Mouse (Mus musculus): ENCODE measurements around the gene Rhbdl2.
A peak's percentile ranks its signal among the peaks of the same experiment; 100 is the strongest.

Rhbdl2 gene

GRCm38 (mm10) chr4:123787191-123787985 is at the start of gene Rhbdl2:
Gene Rhbdl2, plus strand, starts transcription at chr4:123787874.
- DNase-seq (ENCODE audit: low spot score): no peak

GRCm38 (mm10) chr4:123738708-123739107 is 49.0 kb upstream of the Rhbdl2 start:
- no peak for DNase-seq (ENCODE audit: low spot score)

GRCm38 (mm10) chr4:123742891-123743290 is 44.8 kb upstream of the Rhbdl2 start:
- DNase-seq (ENCODE audit: low spot score): no peak

GRCm38 (mm10) chr4:123745221-123745775 is 42.4 kb upstream of the Rhbdl2 start:
- no peak for DNase-seq (ENCODE audit: low spot score)

GRCm38 (mm10) chr4:123748726-123749415 is 38.8 kb upstream of the Rhbdl2 start:
- DNase-seq (ENCODE audit: low spot score): no peak

GRCm38 (mm10) chr4:123749484-123750130 is 38.1 kb upstream of the Rhbdl2 start:
- no peak for DNase-seq (ENCODE audit: low spot score)

GRCm38 (mm10) chr4:123750152-123750651 is 37.5 kb upstream of the Rhbdl2 start, which contains the start of gene Akirin1:
Gene Akirin1, minus strand, starts transcription at chr4:123750345.
- DNase-seq (ENCODE audit: low spot score): peak; percentile 81

- no peak for DNase-seq (ENCODE audit: low spot score)
These were observed 36.9 kb upstream of the Rhbdl2 start for GRCm38 (mm10) chr4:123750707-123751312.

GRCm38 (mm10) chr4:123758306-123758705 is 29.4 kb upstream of the Rhbdl2 start:
- no peak for DNase-seq (ENCODE audit: low spot score)

GRCm38 (mm10) chr4:123765071-123765470 is 22.6 kb upstream of the Rhbdl2 start:
- DNase-seq (ENCODE audit: low spot score): no peak

GRCm38 (mm10) chr4:123767807-123768206 is 19.9 kb upstream of the Rhbdl2 start:
- no peak for DNase-seq (ENCODE audit: low spot score)

GRCm38 (mm10) chr4:123768234-123768633 is 19.4 kb upstream of the Rhbdl2 start:
- DNase-seq (ENCODE audit: low spot score): no peak

GRCm38 (mm10) chr4:123792666-123793065 is 5.0 kb downstream of the Rhbdl2 start:
- no peak for DNase-seq (ENCODE audit: low spot score)

- DNase-seq (ENCODE audit: low spot score): no peak
These were observed 5.5 kb downstream of the Rhbdl2 start for GRCm38 (mm10) chr4:123793136-123793535.

- DNase-seq (ENCODE audit: low spot score): no peak
These were observed 7.4 kb downstream of the Rhbdl2 start for GRCm38 (mm10) chr4:123795057-123795456.

- DNase-seq (ENCODE audit: low spot score): no peak
These were observed 9.7 kb downstream of the Rhbdl2 start for GRCm38 (mm10) chr4:123797403-123797802.

- peak; percentile 35 for DNase-seq (ENCODE audit: low spot score)
These were observed 10.2 kb downstream of the Rhbdl2 start for GRCm38 (mm10) chr4:123797856-123798255.

- no peak for DNase-seq (ENCODE audit: low spot score)
These were observed 16.0 kb downstream of the Rhbdl2 start for GRCm38 (mm10) chr4:123803642-123804041.

- DNase-seq (ENCODE audit: low spot score): no peak
These were observed 20.6 kb downstream of the Rhbdl2 start for GRCm38 (mm10) chr4:123808304-123808703.

- DNase-seq (ENCODE audit: low spot score): no peak
These were observed 23.0 kb downstream of the Rhbdl2 start for GRCm38 (mm10) chr4:123810475-123811295.

- DNase-seq (ENCODE audit: low spot score): no peak
These were observed 24.9 kb downstream of the Rhbdl2 start for GRCm38 (mm10) chr4:123812525-123812924.

All from layer of hippocampus, adult 9-10 months (tissue).